Mouse (Mus musculus) heart, embryonic 10.5 days (tissue): ENCODE results near the gene Ttc4. TPM values are rescaled to one million over a fixed set of nuclear protein-coding genes. Genes with fewer than 3 reads are reported as not detected.

Experiments
- DNase-seq: peaks from one replicate; pipeline ENCODE4 v3.0.0-alpha.2; 2017; ENCODE audit warnings: low spot score
- H3K27ac ChIP-seq: fragments of 300-500 bp; sonication (generic); 2 replicates; pipeline ENCODE4 v1.5.1; 2016; ENCODE audit warnings: mild to moderate bottlenecking
- H3K27me3 ChIP-seq: fragments of 300-500 bp; sonication (generic); 2 replicates; pipeline ENCODE4 v1.6.1; 2016; ENCODE audit warnings: mild to moderate bottlenecking; ENCODE audit not compliant: poor library complexity, insufficient read depth, severe bottlenecking
- H3K36me3 ChIP-seq: fragments of 300-500 bp; sonication (generic); 2 replicates; pipeline ENCODE4 v1.6.1; 2016; ENCODE audit warnings: mild to moderate bottlenecking, moderate library complexity
- H3K4me1 ChIP-seq: fragments of 300-500 bp; sonication (generic); 2 replicates; pipeline ENCODE4 v1.6.1; 2016; ENCODE audit warnings: mild to moderate bottlenecking
- H3K4me3 ChIP-seq: fragments of 300-500 bp; sonication (generic); 2 replicates; pipeline ENCODE4 v1.5.1; 2016; ENCODE audit warnings: mild to moderate bottlenecking, moderate library complexity
- H3K9me3 ChIP-seq: fragments of 300-500 bp; sonication (generic); 2 replicates; pipeline ENCODE4 v1.6.1; 2016; ENCODE audit warnings: mild to moderate bottlenecking, moderate library complexity
- WGBS: fragments of 180-500 bp; shearing (Covaris S2); methylation state at CpG from one replicate; pipeline ENCODE4 v1.1.7; 2016; 5-methylcytosine and 5-hydroxymethylcytosine counted together
- polyA plus RNA-seq: library from polyadenylated mRNA; unstranded; fragments of >200 nt; fragmentation: Nextera tagmentation; extraction: Ambion mirVana; gene quantifications from 2 replicates; pipeline ENCODE4 v1.2.1, GENCODE M21; 2016

The Ttc4 gene
- polyA plus RNA-seq, 1 experiment from 2014 or later = 86.0 TPM

- peaks cover 88% of the 10 kb centered on the region for H3K27me3 ChIP-seq
- peak within 1 kb of the TSS; percentile 31; the same call in 1 of the 2 replicates for H3K4me3 ChIP-seq
- H3K27ac ChIP-seq = no peak within 1 kb of the TSS
- H3K36me3 ChIP-seq = no peaks in the 10 kb centered on the region
- H3K9me3 ChIP-seq = no peaks in the 10 kb centered on the region
- DNase-seq = no peak
- 22% methylated on average over 16 of the region's 16 CpGs for WGBS
- H3K4me1 ChIP-seq = peaks cover 11% of the 10 kb centered on the region
Measured at GRCm38 (mm10) chr4:106622030-106622493, 56.7 kb downstream of the Ttc4 start, which contains the start of gene Ttc22. Gene Ttc22 (plus strand): TSS chr4:106622432.

GRCm38 (mm10) chr4:106621428-106621827 lies 57.3 kb downstream of the Ttc4 start:
- Histone ChIP-seq H3K27me3 (peaks cover 86% of the 10 kb centered on the region), H3K36me3 (no peaks in the 10 kb centered on the region), H3K27ac (no peak overlapping the region), H3K9me3 (no peaks in the 10 kb centered on the region), H3K4me3 (no peak overlapping the region), H3K4me1 (peaks cover 15% of the 10 kb centered on the region)
- no peak for DNase-seq
- WGBS = 62% methylated on average over 3 of the region's 3 CpGs

GRCm38 (mm10) chr4:106618898-106619297 lies 59.8 kb downstream of the Ttc4 start:
- H3K9me3 ChIP-seq = no peaks in the 10 kb centered on the region
- DNase-seq = no peak
- no peaks in the 10 kb centered on the region for H3K36me3 ChIP-seq
- H3K27ac ChIP-seq = no peak overlapping the region
- peaks cover 20% of the 10 kb centered on the region for H3K4me1 ChIP-seq
- 82% methylated on average over 4 of the region's 4 CpGs for WGBS
- H3K27me3 ChIP-seq = peaks cover 74% of the 10 kb centered on the region
- H3K4me3 ChIP-seq = no peak overlapping the region

- H3K27ac ChIP-seq = peak within 1 kb of the TSS; percentile 62; the same call in 1 of the 2 replicates
- peak; percentile 87 for DNase-seq
Measured at GRCm38 (mm10) chr4:106617056-106617455, 61.7 kb downstream of the Ttc4 start, which contains the start of gene Lexm. Gene Lexm (minus strand): TSS chr4:106617241.

GRCm38 (mm10) chr4:106615637-106616036 lies 63.1 kb downstream of the Ttc4 start:
- H3K4me1 ChIP-seq = peaks cover 15% of the 10 kb centered on the region
- peaks cover 43% of the 10 kb centered on the region for H3K27me3 ChIP-seq
- H3K36me3 ChIP-seq = no peaks in the 10 kb centered on the region
- DNase-seq = no peak
- H3K27ac ChIP-seq = no peak overlapping the region
- WGBS = 67% methylated on average over 12 of the region's 12 CpGs
- H3K9me3 ChIP-seq = no peaks in the 10 kb centered on the region
- no peak overlapping the region for H3K4me3 ChIP-seq

More at GRCm38 (mm10) chr4:106617056-106617455, 61.7 kb downstream of the Ttc4 start, which contains the start of gene Lexm:
- 2% methylated on average over 18 of the region's 19 CpGs for WGBS
- H3K36me3 ChIP-seq = no peaks in the 10 kb centered on the region
- peaks cover 16% of the 10 kb centered on the region for H3K4me1 ChIP-seq
- H3K9me3 ChIP-seq = no peaks in the 10 kb centered on the region
- H3K4me3 ChIP-seq = peak within 1 kb of the TSS; percentile 46
- H3K27me3 ChIP-seq = peaks cover 56% of the 10 kb centered on the region

- Histone ChIP-seq H3K4me1 (peaks cover 15% of the 10 kb centered on the region), H3K27ac (no peak overlapping the region), H3K36me3 (no peaks in the 10 kb centered on the region), H3K9me3 (no peaks in the 10 kb centered on the region), H3K4me3 (no peak overlapping the region), H3K27me3 (peaks cover 42% of the 10 kb centered on the region)
- no peak for DNase-seq
- WGBS = 67% methylated on average over 9 of the region's 9 CpGs
Measured at GRCm38 (mm10) chr4:106614881-106615280, 63.9 kb downstream of the Ttc4 start.

GRCm38 (mm10) chr4:106614180-106614797 lies 64.5 kb downstream of the Ttc4 start:
- 40% methylated on average over 7 of the region's 7 CpGs for WGBS
- Histone ChIP-seq H3K36me3 (no peaks in the 10 kb centered on the region), H3K27ac (peak overlapping the region; percentile 74; the same call in 1 of the 2 replicates), H3K4me3 (no peak overlapping the region), H3K4me1 (peaks cover 15% of the 10 kb centered on the region), H3K27me3 (peaks cover 36% of the 10 kb centered on the region), H3K9me3 (no peaks in the 10 kb centered on the region)
- peak; percentile 90 for DNase-seq

GRCm38 (mm10) chr4:106613560-106613959 lies 65.2 kb downstream of the Ttc4 start:
- peaks cover 15% of the 10 kb centered on the region for H3K4me1 ChIP-seq
- no peaks in the 10 kb centered on the region for H3K36me3 ChIP-seq
- H3K27ac ChIP-seq = peak overlapping the region; percentile 74; the same call in 1 of the 2 replicates
- H3K9me3 ChIP-seq = no peaks in the 10 kb centered on the region
- DNase-seq = peak; percentile 91
- 71% methylated on average over 3 of the region's 3 CpGs for WGBS
- no peak overlapping the region for H3K4me3 ChIP-seq
- peaks cover 29% of the 10 kb centered on the region for H3K27me3 ChIP-seq

- Histone ChIP-seq H3K4me1 (peaks cover 15% of the 10 kb centered on the region), H3K9me3 (no peaks in the 10 kb centered on the region), H3K27me3 (peaks cover 27% of the 10 kb centered on the region), H3K27ac (peak overlapping the region; percentile 69; the same call in 1 of the 2 replicates), H3K4me3 (no peak overlapping the region), H3K36me3 (no peaks in the 10 kb centered on the region)
- 75% methylated on average over 8 of the region's 8 CpGs for WGBS
- no peak for DNase-seq
Measured at GRCm38 (mm10) chr4:106613105-106613504, 65.6 kb downstream of the Ttc4 start.

Other genes with a start within 250 kb of the Ttc4 start
- gene Pcsk9, start 214.6 kb downstream of the Ttc4 start, polyA plus RNA-seq = 1.4 and 12.6 TPM in 2 replicates
- gene Bsnd, start 186.7 kb downstream of the Ttc4 start, polyA plus RNA-seq = 0.05 TPM in 1 of 2 replicates, not detected in the other
- gene Dhcr24, start 117.9 kb downstream of the Ttc4 start, polyA plus RNA-seq = 6.1 and 9.7 TPM in 2 replicates
- 0.80 TPM in 1 of 2 replicates, not detected in the other for gene Lexm, start 61.7 kb downstream of the Ttc4 start, polyA plus RNA-seq
- gene Ttc22, start 56.5 kb downstream of the Ttc4 start, polyA plus RNA-seq = 0.23 and 0.79 TPM in 2 replicates
- gene Pars2, start 27.9 kb downstream of the Ttc4 start, polyA plus RNA-seq = 14.9 and 16.9 TPM in 2 replicates
- gene Mroh7, start 52.0 kb upstream of the Ttc4 start, polyA plus RNA-seq = 0.43 and 0.83 TPM in 2 replicates
- gene Fam151a, start 54.9 kb upstream of the Ttc4 start, polyA plus RNA-seq = 0.23 and 0.33 TPM in 2 replicates
- gene Acot11, start 126.1 kb upstream of the Ttc4 start, polyA plus RNA-seq = 3.5 and 5.6 TPM in 2 replicates
- gene Ssbp3, start 231.8 kb upstream of the Ttc4 start, polyA plus RNA-seq = 69.6 and 139 TPM in 2 replicates